In genomic region chr4:83716996-83717395, GRCm38 (mm10) we compare ENCODE assay signal across 20 mouse cellular contexts.
"Had no signal": no experiment of that assay in that cellular context is flagged by ENCODE, and none has a peak within 500 bp of the region (broad histone marks: within the 10 kb centered on the region; RNA-seq: fewer than 3 reads in every experiment).

No protein-coding gene starts in this region.

- H3K4me3 ChIP-seq: liver, embryonic 15.5 days; lung, embryonic 15.5 days; megakaryocyte, embryonic 14.5 days; midbrain, embryonic 13.5 days; midbrain, embryonic 15.5 days; neural tube, embryonic 13.5 days; neural tube, embryonic 15.5 days; stomach, embryonic 15.5 days had no signal

- H3K4me2 ChIP-seq: liver, embryonic 15.5 days; lung, embryonic 15.5 days; midbrain, embryonic 11.5 days; midbrain, embryonic 13.5 days; midbrain, embryonic 15.5 days; neural tube, embryonic 13.5 days; neural tube, embryonic 15.5 days; stomach, embryonic 15.5 days had no signal

- H3K9me3 ChIP-seq: liver, embryonic 15.5 days; lung, embryonic 15.5 days; megakaryocyte, embryonic 14.5 days; midbrain, embryonic 13.5 days; midbrain, embryonic 15.5 days; neural tube, embryonic 13.5 days; neural tube, embryonic 15.5 days; stomach, embryonic 15.5 days had no signal

- H3K36me3 ChIP-seq: liver, embryonic 15.5 days; lung, embryonic 15.5 days; midbrain, embryonic 13.5 days; midbrain, embryonic 15.5 days; neural tube, embryonic 13.5 days; neural tube, embryonic 15.5 days; stomach, embryonic 15.5 days had no signal

- DNase-seq: liver, postnatal 0 days; lung, adult 2 months; lung, postnatal 14 days; lung, postnatal 36 days; right cerebral cortex, postnatal 14 days; thymus, adult 18-20 months; thymus, postnatal 14 days; thymus, postnatal 36 days had no signal

- H3K4me1 ChIP-seq: liver, embryonic 15.5 days; lung, embryonic 15.5 days; megakaryocyte, embryonic 14.5 days; midbrain, embryonic 13.5 days; midbrain, embryonic 15.5 days; neural tube, embryonic 15.5 days; stomach, embryonic 15.5 days had no signal

- ATAC-seq: liver, postnatal 0 days; lung, postnatal 0 days; midbrain, embryonic 13.5 days; midbrain, embryonic 15.5 days had no signal

- H3K27me3 ChIP-seq: liver, embryonic 15.5 days; lung, embryonic 15.5 days; megakaryocyte, embryonic 14.5 days; midbrain, embryonic 13.5 days; midbrain, embryonic 15.5 days; neural tube, embryonic 13.5 days; neural tube, embryonic 15.5 days; stomach, embryonic 15.5 days had no signal

- H3K27ac ChIP-seq: liver, embryonic 15.5 days; lung, embryonic 15.5 days; macrophage; midbrain, embryonic 13.5 days; midbrain, embryonic 15.5 days; neural tube, embryonic 13.5 days; neural tube, embryonic 15.5 days; stomach, embryonic 15.5 days; stomach, postnatal 0 days had no signal

- H3K9ac ChIP-seq: liver, embryonic 15.5 days; liver, postnatal 0 days; lung, embryonic 15.5 days; midbrain, embryonic 13.5 days; midbrain, embryonic 15.5 days; neural tube, embryonic 13.5 days; neural tube, embryonic 15.5 days; stomach, embryonic 15.5 days had no signal
